Mouse (Mus musculus): ENCODE measurements around the gene Mad1l1.

- TF ChIP-seq CTCF (IDR thresholded peaks at IDR 0.05; ENCODE audit: borderline replicate concordance, insufficient read depth, low read length) (no peak), POLR2A (IDR thresholded peaks at IDR 0.05; ENCODE audit: low read depth, low read length) (no peak)
These were observed 254.6 kb downstream of the Mad1l1 start for GRCm38 (mm10) chr5:140066769-140067168.

Measured in embryonic fibroblast, embryonic 13.5 days (primary cell).